Mouse (Mus musculus) T-helper 2 cell (primary cell): ENCODE results near the gene Cog2.

Experiments
- in situ Hi-C: fragments of 300-600 bp; cut with MboI, MseI; formaldehyde crosslinking; loops from one replicate; pipeline ENCODE4 v1.15.1; 2025; ENCODE audit warnings: high pct_unique_total_duplicates

The Cog2 gene

DNA sequence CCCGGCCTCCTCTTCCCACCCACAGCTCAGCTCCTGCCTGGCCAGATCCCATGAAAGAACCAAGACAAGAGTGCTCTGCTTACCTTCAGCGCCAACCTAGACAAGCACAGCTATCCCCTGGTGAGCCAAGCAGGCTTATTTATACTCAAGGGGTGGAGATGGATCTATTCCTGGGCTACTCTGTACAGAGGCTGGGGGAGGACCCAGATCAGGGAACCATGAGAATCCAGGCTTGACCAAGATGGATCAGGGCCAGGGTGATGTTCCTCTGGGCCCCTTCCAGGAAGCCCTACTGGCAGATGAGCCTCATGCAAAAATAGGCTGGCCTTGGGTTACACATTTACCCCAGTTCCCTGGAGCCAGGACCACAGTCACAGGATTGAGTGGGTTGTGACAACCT lies 49.0 kb downstream of the Cog2 start, which contains the start of gene Agt:
Gene Agt (minus strand): TSS at position 114 of the 400 bp plus-strand sequence.
- in situ Hi-C loops: no loop called here

DNA sequence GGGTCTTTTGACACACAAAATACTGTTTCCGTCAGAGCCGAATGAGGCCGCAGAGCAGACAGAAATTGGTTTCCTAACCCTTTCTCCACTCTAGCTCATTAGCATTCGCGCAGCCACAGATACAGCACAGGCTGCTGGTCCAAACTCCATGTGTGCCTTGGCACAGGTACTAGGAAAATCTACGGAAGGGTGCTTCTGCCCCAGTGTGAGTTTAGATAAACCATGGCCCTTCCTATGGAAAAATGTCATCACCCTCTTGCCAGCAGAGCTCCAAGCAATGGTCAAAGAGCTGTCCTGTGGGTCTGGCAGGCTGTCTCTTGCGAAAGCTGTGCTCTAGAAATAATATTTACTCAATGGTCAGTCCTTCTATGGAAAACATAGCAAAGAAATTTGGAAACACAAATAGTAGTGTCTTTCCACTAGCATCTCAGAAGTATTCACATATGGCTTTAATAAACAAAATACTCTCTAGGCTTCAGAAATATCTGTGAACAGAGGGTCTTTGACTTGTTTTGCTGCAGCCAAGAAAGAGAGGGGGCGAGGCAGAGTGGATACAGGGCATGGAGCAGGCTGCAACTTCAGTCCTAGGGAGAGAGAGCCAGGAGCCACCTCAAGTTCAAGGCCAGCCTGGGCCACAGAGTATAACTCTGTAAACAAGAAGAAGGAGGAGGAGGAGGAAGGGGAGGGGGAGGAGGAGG lies 51.3 kb downstream of the Cog2 start:
- in situ Hi-C loops: loop anchor here (10.0 kb wide), 1 partner anchor 167 kb away; no protein-coding TSS in a partner anchor

DNA sequence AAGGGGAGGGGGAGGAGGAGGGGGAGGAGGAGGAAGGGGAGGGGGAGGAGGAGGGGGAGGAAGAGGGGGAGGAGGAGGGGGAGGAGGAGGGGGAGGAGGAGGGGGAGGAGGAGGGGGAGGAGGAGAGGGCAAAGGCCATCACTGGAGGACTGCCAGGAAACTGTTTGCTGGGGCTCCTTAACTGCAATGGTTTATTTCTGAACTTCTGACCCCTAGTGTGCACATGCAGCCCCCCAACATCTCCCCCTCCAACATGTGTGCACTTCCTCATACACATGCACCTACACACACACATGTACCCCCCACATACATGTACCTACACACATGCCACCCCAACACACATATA lies 51.8 kb downstream of the Cog2 start:
- in situ Hi-C loops: loop anchor here (10.0 kb wide), 1 partner anchor 168 kb away; no protein-coding TSS in a partner anchor

- in situ Hi-C loops: loop anchor here (10.0 kb wide), 1 partner anchor 169 kb away; no protein-coding TSS in a partner anchor
Measured at GRCm38 (mm10) chr8:124573552-124574340, 53.2 kb downstream of the Cog2 start.

DNA sequence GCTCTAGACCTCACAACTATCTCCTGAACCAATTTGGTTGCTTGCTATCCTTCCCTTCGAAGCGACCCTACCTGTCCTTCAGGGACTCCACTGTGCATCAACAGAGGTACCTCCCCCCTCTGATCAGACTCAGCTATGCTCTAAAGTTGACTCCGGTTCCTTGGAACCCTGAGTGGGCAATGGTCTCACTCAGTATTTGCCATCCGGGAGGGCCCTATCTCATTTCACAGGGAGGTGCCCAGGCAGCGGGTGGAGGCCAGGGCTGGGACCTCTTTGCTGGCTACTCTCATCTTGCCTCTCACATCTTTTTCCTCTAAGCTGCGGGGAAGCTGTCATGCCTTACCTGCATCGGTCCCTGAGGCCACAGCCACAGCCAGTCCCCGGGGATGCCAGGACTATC lies 55.2 kb downstream of the Cog2 start, which contains the start of gene Capn9:
Gene Capn9 (plus strand): TSS at position 301 of the 400 bp plus-strand sequence.
- in situ Hi-C loops: loop anchor here (10.0 kb wide), 1 partner anchor 171 kb away; no protein-coding TSS in a partner anchor

- in situ Hi-C loops: loop anchor here (10.0 kb wide), 1 partner anchor 172 kb away; no protein-coding TSS in a partner anchor
Measured at GRCm38 (mm10) chr8:124576751-124577150, 56.2 kb downstream of the Cog2 start.

- in situ Hi-C loops: no loop called here
Measured at GRCm38 (mm10) chr8:124585718-124586425, 65.3 kb downstream of the Cog2 start.

DNA sequence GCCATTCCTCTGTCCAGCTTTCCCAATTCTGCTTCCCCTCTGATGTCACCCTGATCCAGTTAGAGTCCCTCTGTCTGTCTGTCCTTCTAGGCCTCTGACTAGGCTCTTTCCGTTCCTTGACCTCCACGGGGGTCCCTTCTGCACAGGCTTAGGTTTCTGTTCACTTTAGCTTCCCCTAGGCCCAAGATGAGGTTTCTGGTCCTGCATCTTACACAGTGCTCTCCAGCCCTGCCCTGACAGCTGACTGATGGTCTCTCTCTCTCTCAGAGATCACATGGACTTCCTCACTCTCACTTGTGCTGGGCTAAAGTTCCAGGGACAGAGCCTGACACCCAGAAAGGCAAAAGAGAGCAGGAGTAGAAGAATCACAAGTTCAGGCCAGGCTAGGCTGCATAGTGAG lies 66.0 kb downstream of the Cog2 start:
- in situ Hi-C loops: no loop called here

GRCm38 (mm10) chr8:124589393-124589792 lies 68.8 kb downstream of the Cog2 start:
- in situ Hi-C loops: no loop called here
